Mouse (Mus musculus) left cerebral cortex, postnatal 36 days (tissue): ENCODE results near the gene Hoxa13. TPM values are rescaled to one million over a fixed set of nuclear protein-coding genes. Genes with fewer than 3 reads are reported as not detected.

ENCODE experiments used
- DNase-seq, 2 experiments: peaks; one replicate each; pipeline ENCODE4 v3.0.0; 2021 to 2022; ENCODE audit warnings: low spot score in 2 of 2, mixed read lengths in 1 of 2
- intact Hi-C: fragments of 180-260 bp; cut with DNase I; formaldehyde crosslinking; loops from one replicate; pipeline ENCODE4 v1.15.1; 2025
- total RNA-seq, 2 experiments: library from RNA; stranded (reverse); gene quantifications; 2 replicates each; pipeline ENCODE4 v1.2.3; 2021

Hoxa13 gene
- total RNA-seq, 2 experiments from 2014 or later = not detected

GRCm38 (mm10) chr6:52240389-52241000, 20.2 kb downstream of the Hoxa13 start, which contains the start of gene Hoxa10:
TSS of gene Hoxa10 (minus strand) at chr6:52240854.
- peak in 1 of 2 experiments; percentile 33 for DNase-seq
- intact Hi-C loops = no loop called here

- peak in 1 of 2 experiments; percentile 3 for DNase-seq
- intact Hi-C loops = no loop called here
Measured at GRCm38 (mm10) chr6:52239625-52240388, 20.9 kb downstream of the Hoxa13 start.

- no peak for DNase-seq
- intact Hi-C loops = no loop called here
Measured at GRCm38 (mm10) chr6:52238976-52239375, 21.7 kb downstream of the Hoxa13 start.

GRCm38 (mm10) chr6:52238155-52238545, 22.5 kb downstream of the Hoxa13 start:
- intact Hi-C loops = no loop called here

GRCm38 (mm10) chr6:52237346-52238154, 23.1 kb downstream of the Hoxa13 start:
- intact Hi-C loops = no loop called here
- no peak for DNase-seq

More at GRCm38 (mm10) chr6:52238155-52238545, 22.5 kb downstream of the Hoxa13 start:
- no peak for DNase-seq

GRCm38 (mm10) chr6:52236806-52237205, 23.9 kb downstream of the Hoxa13 start:
- intact Hi-C loops = no loop called here
- DNase-seq = no peak

- intact Hi-C loops = no loop called here
- DNase-seq = no peak
Measured at GRCm38 (mm10) chr6:52235866-52236265, 24.8 kb downstream of the Hoxa13 start.

- DNase-seq = no peak
- intact Hi-C loops = no loop called here
Measured at GRCm38 (mm10) chr6:52235267-52235666, 25.4 kb downstream of the Hoxa13 start.

- intact Hi-C loops = no loop called here
- no peak for DNase-seq
Measured at GRCm38 (mm10) chr6:52234428-52235140, 26.1 kb downstream of the Hoxa13 start.

GRCm38 (mm10) chr6:52233546-52234427, 26.9 kb downstream of the Hoxa13 start:
- intact Hi-C loops = no loop called here
- DNase-seq = peak in 1 of 2 experiments; percentile 7

- DNase-seq = no peak
- intact Hi-C loops = no loop called here
Measured at GRCm38 (mm10) chr6:52232984-52233545, 27.6 kb downstream of the Hoxa13 start.

GRCm38 (mm10) chr6:52232568-52232965, 28.1 kb downstream of the Hoxa13 start:
- DNase-seq = peak in 1 of 2 experiments; percentile 13
- intact Hi-C loops = no loop called here

GRCm38 (mm10) chr6:52231885-52232567, 28.7 kb downstream of the Hoxa13 start:
- DNase-seq = no peak
- intact Hi-C loops = no loop called here

- no peak for DNase-seq
- intact Hi-C loops = no loop called here
Measured at GRCm38 (mm10) chr6:52230516-52231165, 30.0 kb downstream of the Hoxa13 start, which contains the start of gene Hoxa9. TSS of gene Hoxa9 (minus strand) at chr6:52231089.

GRCm38 (mm10) chr6:52229558-52230416, 30.9 kb downstream of the Hoxa13 start:
- intact Hi-C loops = no loop called here
- DNase-seq = peak in 1 of 2 experiments; percentile 3
